Mouse (Mus musculus) ES-E14 (cell line): ENCODE measurements at regions not wholly inside any gene's neighbourhood (a gene's known extent, or its start where the extent isn't known, plus 50 kb on each side); places are given as distances from the start of the nearest gene placed in this dataset.
"Not testable (repeated sequence)": the region's sequence is repeated elsewhere in the genome, so short reads cannot be mapped to it uniquely, and the experiment has no call there.

Experiments used
- DNase-seq: peaks from one replicate; pipeline ENCODE4 v3.0.0-alpha.2; 2013; ENCODE audit warnings: low read depth, low spot score
- H3K27ac ChIP-seq: 2 replicates; pipeline ENCODE4 v1.5.1; 2012; ENCODE audit warnings: low read depth, mild to moderate bottlenecking, low read length, moderate library complexity, mixed read lengths; ENCODE audit not compliant: poor library complexity, insufficient read depth, severe bottlenecking
- H3K36me3 ChIP-seq: 2 replicates; pipeline ENCODE4 v1.6.1; 2012; ENCODE audit warnings: mild to moderate bottlenecking, low read length, moderate library complexity, mixed read lengths; ENCODE audit not compliant: control insufficient read depth, poor library complexity, insufficient read depth, severe bottlenecking
- H3K4me1 ChIP-seq, 2 experiments: fragments of 150-350 bp in 1 of 2; sonication (generic) in 1 of 2; 2 replicates each; pipeline ENCODE4 v1.6.1; 2012; ENCODE audit warnings: low read length in 2 of 2, mild to moderate bottlenecking in 1 of 2, mixed read lengths in 1 of 2; ENCODE audit not compliant: control insufficient read depth in 2 of 2, insufficient read depth in 2 of 2, poor library complexity in 1 of 2
- H3K4me3 ChIP-seq, 2 experiments: fragments of 150-350 bp in 1 of 2; sonication (generic) in 1 of 2; 2 replicates each; pipeline ENCODE4 v1.5.1; 2012; ENCODE audit warnings: low read length in 2 of 2, low read depth in 1 of 2, mild to moderate bottlenecking in 1 of 2, mixed read lengths in 1 of 2; ENCODE audit not compliant: insufficient read depth in 1 of 2, poor library complexity in 1 of 2, severe bottlenecking in 1 of 2
- H3K9ac ChIP-seq: 2 replicates; pipeline ENCODE4 v1.6.1; 2012; ENCODE audit warnings: low read depth, mild to moderate bottlenecking, low read length, mixed read lengths; ENCODE audit not compliant: poor library complexity, insufficient read depth, severe bottlenecking
- H3K9me3 ChIP-seq: fragments of 150-350 bp; sonication (generic); 2 replicates; pipeline ENCODE4 v1.6.1; 2012; ENCODE audit warnings: low read depth, mild to moderate bottlenecking, low read length; ENCODE audit not compliant: control insufficient read depth, insufficient read depth
- CHD2 ChIP-seq: IDR thresholded peaks from 2 replicates; pipeline ENCODE4 v1.6.1; 2014; ENCODE audit warnings: mild to moderate bottlenecking, low read depth, low read length, inconsistent platforms
- HCFC1 ChIP-seq: IDR thresholded peaks from 2 replicates; pipeline ENCODE4 v1.6.1; 2012; ENCODE audit warnings: low read length, inconsistent platforms, borderline replicate concordance; ENCODE audit not compliant: insufficient read depth
- MAFK ChIP-seq: IDR thresholded peaks from 2 replicates; pipeline ENCODE4 v1.6.1; 2014; ENCODE audit warnings: mild to moderate bottlenecking, low read depth, low read length, inconsistent platforms; ENCODE audit not compliant: insufficient read depth
- ZC3H11A ChIP-seq: IDR thresholded peaks from 2 replicates; pipeline ENCODE4 v1.6.1; 2012; ENCODE audit warnings: low read depth, mild to moderate bottlenecking, inconsistent platforms, low read length, borderline replicate concordance
- ZNF384 ChIP-seq: IDR thresholded peaks from 2 replicates; pipeline ENCODE4 v1.6.1; 2012; ENCODE audit warnings: low read depth, low read length, inconsistent platforms
- in situ Hi-C, 2 experiments: fragments of 600-800 bp; cut with MboI; formaldehyde crosslinking; loops; one replicate each; pipeline ENCODE4 v1.15.1; 2025; ENCODE audit warnings: low sequenced_read_pairs in 2 of 2, inconsistent platforms in 1 of 2; ENCODE audit not compliant: unreplicated experiment in 2 of 2

DNA sequence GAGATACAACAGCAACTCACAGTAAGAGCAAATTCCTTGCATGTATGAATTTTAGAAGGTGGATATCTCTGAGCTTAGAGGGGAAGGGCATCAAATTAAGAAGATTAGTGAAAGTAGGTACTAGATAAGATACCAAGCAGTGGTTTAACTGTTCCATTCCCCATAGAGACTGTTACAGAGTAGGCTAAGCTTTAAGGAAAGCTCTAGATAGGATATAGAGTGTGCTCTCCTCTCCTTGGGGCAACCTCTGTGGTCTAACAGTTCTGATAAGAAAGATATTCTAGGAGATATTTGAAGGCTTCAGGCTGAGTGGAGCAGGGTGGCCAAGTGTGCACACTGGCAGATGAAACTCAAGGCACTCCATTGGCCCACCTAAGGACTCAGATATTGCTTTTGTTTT lies 94.5 kb upstream of the Fam3c start:
- Histone ChIP-seq H3K36me3 (no peaks in the 10 kb centered on the region), H3K9me3 (no peaks in the 10 kb centered on the region), H3K9ac (no peak overlapping the region), H3K27ac (no peak overlapping the region), H3K4me3 (no peak overlapping the region), H3K4me1 (no peaks in the 10 kb centered on the region; a peak in 1 of 4 replicates)
- TF ChIP-seq HCFC1 (no peak), ZNF384 (no peak), ZC3H11A (no peak), MAFK (no peak), CHD2 (no peak)
- no peak for DNase-seq
- in situ Hi-C loops: no loop called here

DNA sequence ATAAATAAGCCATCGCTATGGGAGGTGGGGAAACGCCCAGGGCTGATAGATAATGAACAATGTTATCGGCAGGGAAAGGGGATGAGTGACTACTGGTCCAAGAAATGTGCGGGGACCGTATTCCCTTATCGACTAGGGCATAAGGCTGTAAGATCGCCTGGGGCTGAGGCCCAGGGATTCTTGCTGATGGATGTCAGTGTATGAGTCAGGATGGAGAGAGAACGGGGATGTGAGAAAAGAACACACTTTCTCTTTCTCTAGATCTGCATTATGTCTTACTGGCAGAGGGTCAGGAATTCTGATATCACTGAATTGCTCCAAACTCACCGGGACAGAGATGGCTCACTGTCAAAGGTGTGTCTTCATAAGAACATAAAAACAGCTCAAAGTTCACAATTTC lies 92.9 kb upstream of the Fam3c start:
- DNase-seq: no peak
- no peaks in the 10 kb centered on the region for H3K36me3 ChIP-seq

DNA sequence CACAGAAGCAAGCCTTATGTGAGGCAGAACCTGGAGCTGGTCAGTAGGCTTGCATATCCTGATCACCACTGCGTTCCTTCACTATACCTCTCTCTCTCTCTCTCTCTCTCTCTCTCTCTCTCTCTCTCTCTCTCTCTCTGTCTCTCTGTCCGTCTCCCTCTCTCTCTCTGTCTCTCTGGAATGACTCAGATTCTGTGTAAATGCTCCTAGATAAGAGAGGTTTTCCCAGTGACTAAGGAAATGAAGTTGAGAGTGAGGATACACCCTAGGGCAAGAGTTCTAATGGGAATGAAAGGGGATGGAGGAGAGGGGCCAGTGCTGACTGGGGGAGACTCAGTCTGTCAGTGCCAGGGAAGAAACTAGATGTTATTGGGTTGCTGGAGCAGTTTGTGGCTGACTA lies 91.6 kb upstream of the Fam3c start:
- Histone ChIP-seq H3K27ac (no peak overlapping the region), H3K9ac (no peak overlapping the region), H3K9me3 (no peaks in the 10 kb centered on the region), H3K36me3 (no peaks in the 10 kb centered on the region), H3K4me3 (no peak overlapping the region), H3K4me1 (peaks cover 5 to 9% of the 10 kb centered on the region in 2 experiments; a peak in 3 of 4 replicates)
- in situ Hi-C loops: no loop called here
- no peak for TF ChIP-seq ZNF384
- no peak for DNase-seq

More for the DNA sequence above, 92.9 kb upstream of the Fam3c start:
- H3K27ac ChIP-seq: no peak overlapping the region
- in situ Hi-C loops: no loop called here
- H3K4me3 ChIP-seq: no peak overlapping the region
- H3K4me1 ChIP-seq: peaks cover 0 to 2% of the 10 kb centered on the region in 2 experiments; a peak in 1 of 4 replicates
- TF ChIP-seq MAFK: no peak
- TF ChIP-seq HCFC1: no peak
- TF ChIP-seq CHD2: no peak
- TF ChIP-seq ZC3H11A: no peak
- no peak for TF ChIP-seq ZNF384
- no peaks in the 10 kb centered on the region for H3K9me3 ChIP-seq
- H3K9ac ChIP-seq: no peak overlapping the region

DNA sequence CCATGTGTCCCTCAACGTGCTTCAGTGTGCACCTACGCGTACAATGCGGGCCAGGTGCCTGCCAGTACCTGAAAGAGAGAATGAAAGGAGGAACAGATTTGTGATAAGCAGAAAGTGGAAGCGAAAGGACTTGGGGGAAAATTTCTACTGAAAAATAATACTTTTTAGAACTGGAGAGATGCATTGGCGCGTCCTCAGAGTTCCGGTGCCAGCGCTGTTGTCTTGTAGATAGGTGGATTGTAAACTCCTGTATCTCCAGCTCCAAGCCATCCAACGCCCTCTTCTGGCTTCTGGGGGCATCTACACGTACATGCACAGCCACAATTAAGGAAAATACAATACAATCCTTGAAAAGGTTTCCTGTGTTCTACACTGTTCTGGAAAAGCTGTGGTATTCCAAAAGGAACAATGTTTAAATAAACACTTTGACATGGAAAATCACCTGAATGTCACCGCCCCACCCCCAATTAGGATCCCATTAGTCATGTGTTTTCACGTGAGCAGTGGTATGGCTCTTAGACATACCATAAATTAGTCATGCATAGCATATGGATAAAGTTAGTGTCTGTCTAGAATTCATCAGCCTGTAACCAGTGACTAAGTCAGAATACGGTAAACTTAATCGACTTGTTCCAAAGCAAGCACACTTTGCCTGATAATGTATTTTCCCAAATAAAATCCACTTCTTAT lies 90.7 kb upstream of the Fam3c start:
- Histone ChIP-seq H3K4me1 (peaks cover 10 to 11% of the 10 kb centered on the region in 2 experiments; a peak in 3 of 4 replicates), H3K4me3 (peak overlapping the region in 1 of 2 experiments; percentile 14; a peak in 1 of 4 replicates), H3K27ac (no peak overlapping the region), H3K9me3 (no peaks in the 10 kb centered on the region), H3K36me3 (no peaks in the 10 kb centered on the region), H3K9ac (no peak overlapping the region)
- in situ Hi-C loops: no loop called here
- DNase-seq: no peak
- TF ChIP-seq CHD2 (no peak), MAFK (no peak), ZNF384 (no peak), ZC3H11A (peak; percentile 74), HCFC1 (no peak)

GRCm38 (mm10) chr6:22444856-22445255 lies 88.8 kb upstream of the Fam3c start:
- H3K4me3 ChIP-seq, H3K27ac ChIP-seq, H3K9me3 ChIP-seq, DNase-seq, in situ Hi-C loops, H3K9ac ChIP-seq, H3K36me3 ChIP-seq: not testable (repeated sequence)
- H3K4me1 ChIP-seq: peaks cover 13 to 14% of the 10 kb centered on the region in 2 experiments
